Mouse (Mus musculus): ENCODE data around the gene Zfp637. TPM values are rescaled to one million over a fixed set of nuclear protein-coding genes. Genes with fewer than 3 reads are reported as not detected.
A peak's percentile ranks its signal among the peaks of the same experiment; 100 is the strongest.
"Not testable (repeated sequence)": the region's sequence is repeated elsewhere in the genome, so short reads cannot be mapped to it uniquely, and the experiment has no call there.

Zfp637 gene
- polyA plus RNA-seq, 1 experiment from 2014 or later, result 128 TPM

DNA sequence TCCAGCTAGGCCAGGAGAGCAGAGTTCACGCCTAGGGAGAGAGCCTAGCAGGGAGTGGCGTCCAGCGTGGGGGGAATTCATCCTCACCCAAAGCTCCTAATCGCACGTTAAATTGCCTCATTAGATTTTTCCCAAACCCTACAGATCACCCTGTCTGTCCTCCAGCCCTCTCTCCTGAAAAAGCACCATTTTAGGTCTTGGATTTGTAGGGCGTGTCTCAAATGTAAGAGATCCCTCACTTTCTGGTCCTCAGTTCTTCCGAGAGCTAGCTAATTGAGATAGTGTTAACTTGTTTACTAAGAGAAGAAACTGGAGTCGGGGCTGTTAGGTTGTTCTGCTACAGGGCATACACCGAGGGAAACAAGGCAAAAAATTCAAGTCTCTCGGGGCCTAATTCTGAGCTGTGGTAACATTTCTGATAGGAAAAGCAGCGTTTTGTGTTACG is 553 bp downstream of the Zfp637 start:
- Histone ChIP-seq H3K36me3 (peaks cover 35% of the 10 kb centered on the region), H3K9ac (peak overlapping the region; percentile 94), H3K4me2 (replicated peaks) (peak overlapping the region; percentile 71), H3K4me1 (peaks cover 12% of the 10 kb centered on the region; the same call in 1 of the 2 replicates), H3K27me3 (replicated peaks) (no peaks in the 10 kb centered on the region), H3K9me3 (no peaks in the 10 kb centered on the region), H3K27ac (peak overlapping the region; percentile 89), H3K4me3 (peak overlapping the region; percentile 86)
- 19% methylated on average over 12 of the region's 12 CpGs for WGBS
- ATAC-seq (ENCODE audit: low FRiP score, low read depth), result 0 out of 2 replicates have a peak, but pooled peaks have one; percentile 3

DNA sequence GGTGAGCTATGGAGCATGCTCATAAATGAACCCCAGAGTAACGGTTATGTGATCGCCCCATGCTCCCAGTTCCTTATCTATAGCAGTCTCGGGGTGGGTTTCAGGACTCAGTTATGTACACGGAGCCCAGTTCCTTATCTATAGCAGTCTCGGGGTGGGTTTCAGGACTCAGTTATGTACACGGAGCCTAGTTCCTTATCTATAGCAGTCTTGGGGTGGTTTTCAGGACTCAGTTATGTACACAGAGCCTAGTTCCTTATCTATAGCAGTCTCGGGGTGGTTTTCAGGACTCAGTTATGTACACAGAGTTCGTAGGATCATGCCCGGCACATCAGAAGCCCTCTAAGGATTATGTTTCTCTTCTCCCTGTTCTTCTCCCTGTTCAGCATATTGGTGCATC is 3.6 kb downstream of the Zfp637 start:
- H3K36me3 ChIP-seq, result peaks cover 58% of the 10 kb centered on the region
- H3K4me1 ChIP-seq, result peaks cover 12% of the 10 kb centered on the region; the same call in 1 of the 2 replicates
- no peaks in the 10 kb centered on the region for H3K27me3 ChIP-seq (replicated peaks)
- H3K4me3 ChIP-seq, result no peak overlapping the region
- no peaks in the 10 kb centered on the region for H3K9me3 ChIP-seq
- H3K4me2 ChIP-seq (replicated peaks), result no peak overlapping the region
- H3K9ac ChIP-seq, result no peak overlapping the region
- no peak for ATAC-seq (ENCODE audit: low FRiP score, low read depth)
- 95% methylated on average over 9 of the region's 9 CpGs for WGBS
- no peak overlapping the region for H3K27ac ChIP-seq

- not testable (repeated sequence) for H3K9ac ChIP-seq; H3K4me1 ChIP-seq; H3K27me3 ChIP-seq (replicated peaks); H3K9me3 ChIP-seq; H3K4me2 ChIP-seq (replicated peaks); ATAC-seq (ENCODE audit: low FRiP score, low read depth); H3K27ac ChIP-seq; H3K4me3 ChIP-seq
- 93% methylated on average over 4 of the region's 4 CpGs for WGBS
- H3K36me3 ChIP-seq, result peaks cover 58% of the 10 kb centered on the region
Measured at GRCm38 (mm10) chr6:117846671-117847070, 5.7 kb downstream of the Zfp637 start.

GRCm38 (mm10) chr6:117847772-117848171 is 6.8 kb downstream of the Zfp637 start:
- Histone ChIP-seq H3K4me1 (no peaks in the 10 kb centered on the region; the same call in 1 of the 2 replicates), H3K36me3 (peaks cover 58% of the 10 kb centered on the region), H3K9ac (no peak overlapping the region), H3K27me3 (replicated peaks) (no peaks in the 10 kb centered on the region), H3K9me3 (no peaks in the 10 kb centered on the region), H3K27ac (no peak overlapping the region), H3K4me2 (replicated peaks) (no peak overlapping the region), H3K4me3 (no peak overlapping the region)
- no peak for ATAC-seq (ENCODE audit: low FRiP score, low read depth)
- WGBS, result 100% methylated on average over 2 of the region's 2 CpGs

- Histone ChIP-seq H3K4me2 (replicated peaks) (no peak overlapping the region), H3K9me3 (no peaks in the 10 kb centered on the region), H3K4me3 (no peak overlapping the region), H3K27ac (no peak overlapping the region), H3K27me3 (replicated peaks) (no peaks in the 10 kb centered on the region), H3K9ac (no peak overlapping the region), H3K4me1 (no peaks in the 10 kb centered on the region), H3K36me3 (peaks cover 53% of the 10 kb centered on the region)
- 92% methylated on average over 5 of the region's 5 CpGs for WGBS
- ATAC-seq (ENCODE audit: low FRiP score, low read depth), result no peak
Measured at GRCm38 (mm10) chr6:117848577-117848976, 7.6 kb downstream of the Zfp637 start.

GRCm38 (mm10) chr6:117851747-117852146 is 10.8 kb downstream of the Zfp637 start:
- H3K4me2 ChIP-seq (replicated peaks), result no peak overlapping the region
- no peaks in the 10 kb centered on the region for H3K27me3 ChIP-seq (replicated peaks)
- H3K9ac ChIP-seq, result no peak overlapping the region
- peaks cover 22% of the 10 kb centered on the region for H3K36me3 ChIP-seq
- H3K27ac ChIP-seq, result no peak overlapping the region
- no peak overlapping the region for H3K4me3 ChIP-seq
- H3K9me3 ChIP-seq, result no peaks in the 10 kb centered on the region
- ATAC-seq (ENCODE audit: low FRiP score, low read depth), result no peak
- no peaks in the 10 kb centered on the region for H3K4me1 ChIP-seq
- WGBS, result 58% methylated on average over 2 of the region's 2 CpGs

DNA sequence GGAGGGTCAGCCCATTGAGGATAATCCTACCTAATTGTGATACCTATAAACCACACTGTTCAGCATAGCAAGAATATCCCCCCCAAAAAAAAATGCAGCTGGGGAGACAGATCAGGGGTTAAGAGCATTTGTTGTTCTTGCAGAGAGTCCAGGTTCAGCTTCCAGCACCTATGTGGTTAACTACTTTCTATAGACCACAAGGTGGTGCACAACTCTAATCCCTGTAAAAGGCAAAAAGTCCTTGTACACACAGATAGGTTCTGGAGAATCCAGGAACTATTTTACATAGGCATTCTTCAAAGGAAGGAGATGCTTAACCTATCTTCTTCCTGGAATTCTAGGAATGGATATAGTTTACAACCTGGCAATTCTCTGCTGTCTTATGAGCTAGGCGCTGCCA is 17.0 kb downstream of the Zfp637 start:
- no peak overlapping the region for H3K9ac ChIP-seq
- H3K4me3 ChIP-seq, result no peak overlapping the region
- H3K27me3 ChIP-seq (replicated peaks), result no peaks in the 10 kb centered on the region
- no peak overlapping the region for H3K4me2 ChIP-seq (replicated peaks)
- 83% methylated on average over 1 of the region's 1 CpGs for WGBS
- H3K36me3 ChIP-seq, result no peaks in the 10 kb centered on the region
- no peak for ATAC-seq (ENCODE audit: low FRiP score, low read depth)
- no peaks in the 10 kb centered on the region for H3K9me3 ChIP-seq
- no peak overlapping the region for H3K27ac ChIP-seq
- H3K4me1 ChIP-seq, result no peaks in the 10 kb centered on the region

GRCm38 (mm10) chr6:117861848-117862247 is 20.9 kb downstream of the Zfp637 start, which contains the start of gene Zfp239:
Zfp239 (plus strand) TSS chr6:117862100.
- Histone ChIP-seq H3K9ac (peak within 1 kb of the TSS; percentile 52), H3K4me3 (peak within 1 kb of the TSS; percentile 69), H3K9me3 (no peaks in the 10 kb centered on the region), H3K27ac (no peak within 1 kb of the TSS), H3K36me3 (no peaks in the 10 kb centered on the region), H3K27me3 (replicated peaks) (no peaks in the 10 kb centered on the region), H3K4me1 (peaks cover 5% of the 10 kb centered on the region), H3K4me2 (replicated peaks) (peak within 1 kb of the TSS; percentile 93)
- WGBS, result 73% methylated on average over 6 of the region's 6 CpGs
- ATAC-seq (ENCODE audit: low FRiP score, low read depth), result no peak

- no peak overlapping the region for H3K27ac ChIP-seq
- peaks cover 5% of the 10 kb centered on the region for H3K4me1 ChIP-seq
- WGBS, result 80% methylated on average over 8 of the region's 8 CpGs
- H3K36me3 ChIP-seq, result no peaks in the 10 kb centered on the region
- ATAC-seq (ENCODE audit: low FRiP score, low read depth), result no peak
- H3K27me3 ChIP-seq (replicated peaks), result no peaks in the 10 kb centered on the region
- H3K9me3 ChIP-seq, result no peaks in the 10 kb centered on the region
- no peak overlapping the region for H3K9ac ChIP-seq
- peak overlapping the region; percentile 93 for H3K4me2 ChIP-seq (replicated peaks)
- no peak overlapping the region for H3K4me3 ChIP-seq
Measured at GRCm38 (mm10) chr6:117862465-117862864, 21.5 kb downstream of the Zfp637 start.

GRCm38 (mm10) chr6:117862899-117863620 is 22.1 kb downstream of the Zfp637 start:
- H3K9me3 ChIP-seq, result no peaks in the 10 kb centered on the region
- H3K36me3 ChIP-seq, result no peaks in the 10 kb centered on the region
- WGBS, result 3% methylated on average over 26 of the region's 26 CpGs
- H3K4me3 ChIP-seq, result peak overlapping the region; percentile 69
- no peak overlapping the region for H3K27ac ChIP-seq
- H3K9ac ChIP-seq, result peak overlapping the region; percentile 52
- peaks cover 5% of the 10 kb centered on the region for H3K4me1 ChIP-seq
- ATAC-seq (ENCODE audit: low FRiP score, low read depth), result peak; percentile 86
- no peaks in the 10 kb centered on the region for H3K27me3 ChIP-seq (replicated peaks)
- H3K4me2 ChIP-seq (replicated peaks), result peak overlapping the region; percentile 93

DNA sequence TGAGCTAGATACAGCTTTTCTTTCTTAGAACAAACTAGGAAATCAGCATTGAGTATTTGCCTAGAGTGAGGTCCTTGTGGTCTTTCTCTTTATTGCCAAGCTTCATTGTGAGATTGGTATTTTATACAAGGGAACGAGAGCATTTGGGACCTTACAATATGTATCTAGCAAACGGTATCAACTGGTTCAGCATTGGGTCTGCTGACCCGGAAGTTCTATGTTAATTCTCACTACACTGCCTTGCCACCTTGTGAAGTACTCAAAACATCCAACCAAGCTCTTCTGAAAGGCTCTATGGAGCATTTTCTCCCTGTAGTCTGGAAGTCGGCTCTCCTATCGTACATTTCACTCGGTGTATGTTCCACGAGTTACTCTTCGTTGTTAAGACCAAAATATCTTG is 22.8 kb downstream of the Zfp637 start:
- H3K27me3 ChIP-seq (replicated peaks), result no peaks in the 10 kb centered on the region

DNA sequence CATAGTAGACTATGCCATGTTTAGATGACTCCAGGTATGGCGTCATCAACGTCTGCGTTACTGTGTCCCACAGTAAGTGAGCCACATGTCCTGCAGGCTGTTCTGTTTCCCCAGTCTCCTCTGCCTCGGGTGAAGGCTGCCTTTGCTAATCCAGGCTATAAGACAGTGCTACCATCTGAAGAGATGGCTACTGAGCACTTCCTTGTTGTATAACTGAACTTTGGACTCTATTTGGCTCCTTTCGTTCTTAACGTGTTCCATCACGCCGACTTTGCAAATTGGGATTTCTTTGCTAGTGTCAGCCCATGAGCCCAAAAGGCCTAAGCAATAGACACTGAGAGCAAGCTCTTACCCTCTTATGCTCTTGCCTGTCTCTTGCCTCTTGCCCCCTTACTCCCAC is 27.2 kb downstream of the Zfp637 start:
- Histone ChIP-seq H3K4me2 (replicated peaks) (no peak overlapping the region), H3K27ac (no peak overlapping the region), H3K27me3 (replicated peaks) (no peaks in the 10 kb centered on the region), H3K36me3 (no peaks in the 10 kb centered on the region; the same call in 1 of the 2 replicates), H3K4me1 (peaks cover 4% of the 10 kb centered on the region), H3K9ac (no peak overlapping the region), H3K4me3 (no peak overlapping the region), H3K9me3 (no peaks in the 10 kb centered on the region)
- no peak for ATAC-seq (ENCODE audit: low FRiP score, low read depth)
- 95% methylated on average over 8 of the region's 8 CpGs for WGBS

More for the DNA sequence above, 22.8 kb downstream of the Zfp637 start:
- ATAC-seq (ENCODE audit: low FRiP score, low read depth), result no peak
- Histone ChIP-seq H3K36me3 (no peaks in the 10 kb centered on the region), H3K4me2 (replicated peaks) (peak overlapping the region; percentile 93), H3K4me3 (peak overlapping the region; percentile 69; the same call in 1 of the 2 replicates), H3K27ac (no peak overlapping the region), H3K9me3 (no peaks in the 10 kb centered on the region), H3K4me1 (peaks cover 5% of the 10 kb centered on the region), H3K9ac (peak overlapping the region; percentile 52; the same call in 1 of the 2 replicates)
- 93% methylated on average over 8 of the region's 8 CpGs for WGBS

- no peak overlapping the region for H3K9ac ChIP-seq
- no peak for ATAC-seq (ENCODE audit: low FRiP score, low read depth)
- no peaks in the 10 kb centered on the region for H3K27me3 ChIP-seq (replicated peaks)
- H3K36me3 ChIP-seq, result no peaks in the 10 kb centered on the region; the same call in 1 of the 2 replicates
- H3K4me3 ChIP-seq, result no peak overlapping the region
- H3K9me3 ChIP-seq, result no peaks in the 10 kb centered on the region
- H3K27ac ChIP-seq, result no peak overlapping the region
- 85% methylated on average over 14 of the region's 14 CpGs for WGBS
- H3K4me2 ChIP-seq (replicated peaks), result no peak overlapping the region
- H3K4me1 ChIP-seq, result no peaks in the 10 kb centered on the region
Measured at GRCm38 (mm10) chr6:117871034-117871433, 30.1 kb downstream of the Zfp637 start.
